Mouse (Mus musculus): ENCODE measurements around the gene Tmem130. TPM values are rescaled to one million over a fixed set of nuclear protein-coding genes. Genes with fewer than 3 reads are reported as not detected.

Tmem130 gene
- total RNA-seq (2014; rRNA removed) (164 and 262 TPM in 2 replicates), polyA plus RNA-seq (2015; fragmentation: Nextera tagmentation; extraction: Ambion mirVana) (175 and 379 TPM in 2 replicates)

DNA sequence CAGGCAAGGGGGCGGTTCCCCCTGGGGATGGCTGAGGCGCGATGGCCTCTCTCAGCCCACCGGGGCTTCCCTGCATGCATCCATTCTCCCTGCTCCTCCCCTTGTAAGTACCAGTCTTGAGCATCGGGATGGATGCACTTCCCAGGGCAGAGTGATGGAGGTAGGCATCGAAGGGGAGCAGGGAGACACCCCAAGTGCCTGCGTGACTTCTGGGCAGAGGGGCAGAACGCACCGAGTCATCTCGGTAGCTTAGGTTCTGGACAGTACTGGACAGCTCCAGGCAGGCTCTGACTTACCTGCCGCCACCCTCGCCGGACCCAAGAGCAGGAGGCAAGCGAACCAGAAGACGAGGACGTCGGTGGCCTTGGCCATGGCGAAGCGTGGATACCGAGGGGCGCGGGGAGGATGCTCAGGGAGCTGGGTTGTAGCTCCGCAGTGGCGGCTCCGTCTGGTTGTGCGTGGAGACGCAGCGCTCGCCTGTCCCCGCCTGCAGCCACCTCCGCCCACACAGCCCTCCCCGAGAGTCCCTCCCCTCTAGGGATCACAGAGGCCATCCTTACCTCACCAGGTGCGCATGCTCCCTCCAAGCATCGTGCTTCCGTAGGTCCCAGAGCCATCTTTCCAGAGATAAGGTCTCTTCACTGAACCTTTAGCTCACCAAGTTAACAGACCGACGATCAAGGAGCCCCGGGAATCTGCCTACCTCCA, at the start of gene Tmem130:
Gene Tmem130 (minus strand): TSS at position 658 of the 708 bp plus-strand sequence.
- ATAC-seq (peak; percentile 93), DNase-seq (peak; percentile 86)
- Histone ChIP-seq H3K4me3 (ENCODE audit: low read depth, low read length) (peak within 1 kb of the TSS; percentile 62), H3K9ac (peak within 1 kb of the TSS; percentile 90), H3K9me3 (ENCODE audit: low read length) (no peaks in the 10 kb centered on the region), H3K27ac (ENCODE audit: low read depth, low read length) (peak within 1 kb of the TSS; percentile 91), H3K27me3 (ENCODE audit: insufficient read depth, low read length) (no peaks in the 10 kb centered on the region), H3K36me3 (ENCODE audit: insufficient read depth) (no peaks in the 10 kb centered on the region), H3K4me1 (ENCODE audit: insufficient read depth) (0 out of 2 replicates have a peak, but pooled peaks cover 16% of the 10 kb centered on the region), H3K4me2 (ENCODE audit: low read depth) (peak within 1 kb of the TSS; percentile 61)
- peak; percentile 61 for TF ChIP-seq CTCF (IDR thresholded peaks at IDR 0.05; ENCODE audit: low read depth)
- under 1% methylated on average over 38 of the region's 38 CpGs for WGBS

DNA sequence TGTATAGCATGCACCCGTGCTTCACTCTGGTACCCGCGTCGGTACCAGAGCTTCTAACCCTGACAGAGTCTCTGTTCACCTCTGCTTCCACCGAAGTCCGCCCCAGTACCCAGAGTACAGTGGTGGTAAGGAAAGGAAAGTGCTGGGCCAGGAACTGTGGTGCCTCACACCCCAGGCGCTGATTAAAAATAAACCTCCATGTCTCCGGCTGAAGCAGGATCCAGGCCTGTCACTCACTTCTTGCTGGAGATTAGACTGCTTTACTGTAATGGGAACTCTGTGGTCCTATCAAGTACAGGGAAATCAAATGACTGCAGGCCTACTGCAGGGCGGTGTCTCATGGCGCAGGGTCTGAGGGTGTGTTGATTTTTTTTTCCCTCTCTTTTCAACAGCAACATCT, 45.3 kb upstream of the Tmem130 start:
- no peaks in the 10 kb centered on the region for H3K27me3 ChIP-seq (ENCODE audit: insufficient read depth, low read length)
- H3K9me3 ChIP-seq (ENCODE audit: low read length): no peaks in the 10 kb centered on the region
- H3K9ac ChIP-seq: no peak overlapping the region
- peaks cover 100% of the 10 kb centered on the region for H3K36me3 ChIP-seq (ENCODE audit: insufficient read depth)
- DNase-seq: no peak
- ATAC-seq: no peak
- no peaks in the 10 kb centered on the region for H3K4me1 ChIP-seq (ENCODE audit: insufficient read depth)
- WGBS: 95% methylated on average over 10 of the region's 10 CpGs
- no peak overlapping the region for H3K4me3 ChIP-seq (ENCODE audit: low read depth, low read length)
- no peak for TF ChIP-seq CTCF (IDR thresholded peaks at IDR 0.05; ENCODE audit: low read depth)
- no peak overlapping the region for H3K27ac ChIP-seq (ENCODE audit: low read depth, low read length)
- H3K4me2 ChIP-seq (ENCODE audit: low read depth): no peak overlapping the region

GRCm38 (mm10) chr5:144804181-144804580, 42.6 kb upstream of the Tmem130 start:
- 89% methylated on average over 7 of the region's 7 CpGs for WGBS
- Histone ChIP-seq H3K36me3 (ENCODE audit: insufficient read depth) (peaks cover 99% of the 10 kb centered on the region), H3K27ac (ENCODE audit: low read depth, low read length) (no peak overlapping the region), H3K9ac (no peak overlapping the region), H3K27me3 (ENCODE audit: insufficient read depth, low read length) (no peaks in the 10 kb centered on the region), H3K4me1 (ENCODE audit: insufficient read depth) (no peaks in the 10 kb centered on the region), H3K4me3 (ENCODE audit: low read depth, low read length) (no peak overlapping the region), H3K9me3 (ENCODE audit: low read length) (no peaks in the 10 kb centered on the region), H3K4me2 (ENCODE audit: low read depth) (no peak overlapping the region)
- no peak for ATAC-seq
- TF ChIP-seq CTCF (IDR thresholded peaks at IDR 0.05; ENCODE audit: low read depth): no peak
- DNase-seq: no peak

DNA sequence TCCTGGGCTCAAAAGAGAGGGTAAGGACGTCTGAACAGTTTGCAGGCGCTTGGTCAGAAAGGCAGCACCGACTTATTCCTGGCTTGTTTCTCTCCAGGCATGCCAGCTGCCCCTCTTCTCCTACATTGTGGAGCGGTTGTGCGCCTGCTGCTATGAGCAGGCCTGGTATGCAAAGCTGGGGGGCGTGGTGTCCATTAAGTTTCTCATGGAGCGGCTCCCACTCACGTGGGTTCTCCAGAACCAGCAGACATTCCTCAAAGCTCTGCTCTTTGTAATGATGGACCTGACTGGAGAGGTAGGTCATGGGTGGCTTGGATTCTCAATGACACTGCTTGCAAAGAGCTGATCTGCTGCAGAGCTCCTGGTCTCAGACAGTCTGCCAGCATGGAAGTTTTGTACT, 41.4 kb upstream of the Tmem130 start:
- ATAC-seq (no peak), DNase-seq (no peak)
- 94% methylated on average over 8 of the region's 8 CpGs for WGBS
- H3K27me3 ChIP-seq (ENCODE audit: insufficient read depth, low read length): no peaks in the 10 kb centered on the region
- peaks cover 99% of the 10 kb centered on the region for H3K36me3 ChIP-seq (ENCODE audit: insufficient read depth)
- no peak overlapping the region for H3K9ac ChIP-seq
- no peak overlapping the region for H3K27ac ChIP-seq (ENCODE audit: low read depth, low read length)
- TF ChIP-seq CTCF (IDR thresholded peaks at IDR 0.05; ENCODE audit: low read depth): no peak
- H3K9me3 ChIP-seq (ENCODE audit: low read length): no peaks in the 10 kb centered on the region
- H3K4me3 ChIP-seq (ENCODE audit: low read depth, low read length): no peak overlapping the region
- no peak overlapping the region for H3K4me2 ChIP-seq (ENCODE audit: low read depth)
- H3K4me1 ChIP-seq (ENCODE audit: insufficient read depth): no peaks in the 10 kb centered on the region

DNA sequence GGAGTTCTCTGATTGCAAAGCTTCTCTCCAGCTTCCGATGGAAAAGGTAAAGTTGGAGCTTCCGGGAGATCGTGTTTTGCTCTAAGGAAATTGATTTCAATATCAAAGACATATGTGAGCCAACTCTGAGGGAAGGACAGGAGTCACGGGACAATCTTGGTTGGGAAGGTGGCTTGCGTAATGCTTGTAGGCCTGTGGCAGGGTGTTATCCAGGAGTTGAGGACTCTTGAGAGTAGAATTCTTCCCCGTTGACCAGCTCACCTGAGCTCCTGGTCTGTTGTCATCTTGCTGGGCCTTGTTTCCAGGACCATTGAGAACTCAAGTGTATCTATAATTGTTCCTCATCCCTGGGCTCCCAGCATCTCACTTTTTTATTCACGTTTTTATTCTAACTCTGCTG, 35.5 kb upstream of the Tmem130 start:
- 96% methylated on average over 7 of the region's 7 CpGs for WGBS
- DNase-seq: no peak

GRCm38 (mm10) chr5:144794687-144795086, 33.1 kb upstream of the Tmem130 start:
- 67% methylated on average over 6 of the region's 6 CpGs for WGBS
- Histone ChIP-seq H3K27me3 (ENCODE audit: insufficient read depth, low read length) (no peaks in the 10 kb centered on the region), H3K4me2 (ENCODE audit: low read depth) (no peak overlapping the region), H3K4me3 (ENCODE audit: low read depth, low read length) (no peak overlapping the region), H3K9ac (no peak overlapping the region), H3K9me3 (ENCODE audit: low read length) (no peaks in the 10 kb centered on the region), H3K27ac (ENCODE audit: low read depth, low read length) (no peak overlapping the region), H3K4me1 (ENCODE audit: insufficient read depth) (no peaks in the 10 kb centered on the region), H3K36me3 (ENCODE audit: insufficient read depth) (peaks cover 99% of the 10 kb centered on the region)
- TF ChIP-seq CTCF (IDR thresholded peaks at IDR 0.05; ENCODE audit: low read depth): peak; percentile 68
- DNase-seq (peak; percentile 15), ATAC-seq (peak; percentile 20; the same call in 1 of the 2 replicates)

More for the DNA sequence above, 35.5 kb upstream of the Tmem130 start:
- TF ChIP-seq CTCF (IDR thresholded peaks at IDR 0.05; ENCODE audit: low read depth): no peak
- no peaks in the 10 kb centered on the region for H3K4me1 ChIP-seq (ENCODE audit: insufficient read depth)
- no peak overlapping the region for H3K9ac ChIP-seq
- peaks cover 99% of the 10 kb centered on the region for H3K36me3 ChIP-seq (ENCODE audit: insufficient read depth)
- no peak for ATAC-seq
- H3K4me2 ChIP-seq (ENCODE audit: low read depth): no peak overlapping the region
- H3K4me3 ChIP-seq (ENCODE audit: low read depth, low read length): no peak overlapping the region
- no peaks in the 10 kb centered on the region for H3K27me3 ChIP-seq (ENCODE audit: insufficient read depth, low read length)
- no peaks in the 10 kb centered on the region for H3K9me3 ChIP-seq (ENCODE audit: low read length)
- H3K27ac ChIP-seq (ENCODE audit: low read depth, low read length): no peak overlapping the region

DNA sequence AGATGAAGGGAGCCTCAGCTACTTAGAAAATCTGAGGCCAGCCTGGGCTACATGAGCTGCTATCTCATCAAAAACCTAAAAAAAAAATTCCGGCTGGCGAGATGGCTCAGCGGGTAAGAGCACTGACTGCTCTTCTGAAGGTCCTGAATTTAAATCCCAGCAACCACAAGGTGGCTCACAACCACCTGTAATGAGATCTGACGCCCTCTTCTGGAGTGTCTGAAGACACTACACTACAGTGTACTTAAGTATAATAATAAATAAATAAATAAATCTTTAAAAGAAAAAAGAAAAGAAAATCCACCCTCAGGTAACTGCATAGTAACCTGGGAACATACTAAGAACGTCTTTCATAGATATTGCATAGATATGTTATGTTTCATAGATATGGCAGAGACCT, 31.8 kb upstream of the Tmem130 start:
- no peak overlapping the region for H3K9ac ChIP-seq
- peaks cover 99% of the 10 kb centered on the region for H3K36me3 ChIP-seq (ENCODE audit: insufficient read depth)
- no peaks in the 10 kb centered on the region for H3K4me1 ChIP-seq (ENCODE audit: insufficient read depth)
- no peak for DNase-seq
- no peaks in the 10 kb centered on the region for H3K27me3 ChIP-seq (ENCODE audit: insufficient read depth, low read length)
- no peak overlapping the region for H3K4me2 ChIP-seq (ENCODE audit: low read depth)
- no peak overlapping the region for H3K27ac ChIP-seq (ENCODE audit: low read depth, low read length)
- no peak overlapping the region for H3K4me3 ChIP-seq (ENCODE audit: low read depth, low read length)
- WGBS: 86% methylated on average over 5 of the region's 5 CpGs
- TF ChIP-seq CTCF (IDR thresholded peaks at IDR 0.05; ENCODE audit: low read depth): no peak
- no peak for ATAC-seq
- H3K9me3 ChIP-seq (ENCODE audit: low read length): no peaks in the 10 kb centered on the region

Data from forebrain, postnatal 0 days (tissue).